Mouse (Mus musculus): ENCODE measurements at regions not wholly inside any gene's neighbourhood (a gene's known extent, or its start where the extent isn't known, plus 50 kb on each side); places are given as distances from the start of the nearest gene placed in this dataset.

GRCm38 (mm10) chr3:57228400-57228799, 73.4 kb downstream of the Tm4sf1 start:
- in situ Hi-C loops (cut with MboI, MseI): no loop called here

- in situ Hi-C loops (cut with MboI, MseI): no loop called here
Measured at GRCm38 (mm10) chr3:57223773-57224172, 78.0 kb downstream of the Tm4sf1 start.

- in situ Hi-C loops (cut with MboI, MseI): no loop called here
Measured at GRCm38 (mm10) chr3:57222318-57222914, 79.4 kb downstream of the Tm4sf1 start.

GRCm38 (mm10) chr3:57218431-57218830, 83.4 kb downstream of the Tm4sf1 start:
- in situ Hi-C loops (cut with MboI, MseI): no loop called here

GRCm38 (mm10) chr3:57204066-57204723, 97.6 kb downstream of the Tm4sf1 start:
- in situ Hi-C loops (cut with MboI, MseI): loop anchor here in 1 of 2 experiments (5.0 kb wide), 1 partner anchor 1202 kb away; no protein-coding TSS in a partner anchor

- in situ Hi-C loops (cut with MboI, MseI): loop anchor here in 1 of 2 experiments (5.0 kb wide), 1 partner anchor 1201 kb away; no protein-coding TSS in a partner anchor
Measured at GRCm38 (mm10) chr3:57203418-57203817, 98.4 kb downstream of the Tm4sf1 start.

GRCm38 (mm10) chr3:57181587-57181986, 120.2 kb downstream of the Tm4sf1 start:
- in situ Hi-C loops (cut with MboI, MseI): no loop called here

- in situ Hi-C loops (cut with MboI, MseI): no loop called here
Measured at GRCm38 (mm10) chr3:57153177-57153948, 148.4 kb downstream of the Tm4sf1 start.

GRCm38 (mm10) chr3:57149156-57149555, 152.6 kb downstream of the Tm4sf1 start:
- in situ Hi-C loops (cut with MboI, MseI): no loop called here

GRCm38 (mm10) chr3:57136847-57137246, 164.9 kb downstream of the Tm4sf1 start:
- in situ Hi-C loops (cut with MboI, MseI): loop anchor here in 1 of 2 experiments (10.0 kb wide), 1 partner anchor 1578 kb away; no protein-coding TSS in a partner anchor

- in situ Hi-C loops (cut with MboI, MseI): no loop called here
Measured at GRCm38 (mm10) chr3:57128606-57129005, 173.2 kb downstream of the Tm4sf1 start.

- in situ Hi-C loops (cut with MboI, MseI): no loop called here
Measured at GRCm38 (mm10) chr3:57125792-57126485, 175.8 kb downstream of the Tm4sf1 start.

GRCm38 (mm10) chr3:57118016-57118415, 183.8 kb downstream of the Tm4sf1 start:
- in situ Hi-C loops (cut with MboI, MseI): no loop called here

GRCm38 (mm10) chr3:57102254-57102653, 199.5 kb downstream of the Tm4sf1 start:
- in situ Hi-C loops (cut with MboI, MseI): no loop called here

- in situ Hi-C loops (cut with MboI, MseI): no loop called here
Measured at GRCm38 (mm10) chr3:57100515-57100914, 201.3 kb downstream of the Tm4sf1 start.

- in situ Hi-C loops (cut with MboI, MseI): loop anchor here in 1 of 2 experiments (10.0 kb wide), 1 partner anchor 60 kb away; no protein-coding TSS in a partner anchor
Measured at GRCm38 (mm10) chr3:57094936-57095335, 206.9 kb downstream of the Tm4sf1 start.

GRCm38 (mm10) chr3:57093201-57093940, 208.4 kb downstream of the Tm4sf1 start:
- in situ Hi-C loops (cut with MboI, MseI): loop anchor here in 1 of 2 experiments (10.0 kb wide), 1 partner anchor 59 kb away; no protein-coding TSS in a partner anchor

GRCm38 (mm10) chr3:57074516-57074915, 227.3 kb downstream of the Tm4sf1 start:
- in situ Hi-C loops (cut with MboI, MseI): loop anchor here in 1 of 2 experiments (10.0 kb wide), 1 partner anchor 640 kb away; no protein-coding TSS in a partner anchor

- in situ Hi-C loops (cut with MboI, MseI): loop anchor here in 1 of 2 experiments (10.0 kb wide), 1 partner anchor 641 kb away; no protein-coding TSS in a partner anchor
Measured at GRCm38 (mm10) chr3:57073962-57074506, 227.8 kb downstream of the Tm4sf1 start.

- in situ Hi-C loops (cut with MboI, MseI): loop anchor here in 1 of 2 experiments (10.0 kb wide), 1 partner anchor 62 kb away; no protein-coding TSS in a partner anchor
Measured at GRCm38 (mm10) chr3:57033021-57033420, 268.8 kb downstream of the Tm4sf1 start.
